Mouse (Mus musculus): Measurements from ENCODE around the gene Ctdsp1.
A peak's percentile ranks its signal among the peaks of the same experiment; 100 is the strongest.

The Ctdsp1 gene

GRCm38 (mm10) chr1:74390924-74391748 is at the start of gene Ctdsp1:
TSS of gene Ctdsp1 (plus strand) at chr1:74391509.
- DNase-seq (ENCODE audit: low spot score in 2 of 2), result peak; percentile 91

- DNase-seq (ENCODE audit: low spot score in 2 of 2), result no peak
These were observed 49.4 kb upstream of the Ctdsp1 start for GRCm38 (mm10) chr1:74341898-74342297.

- DNase-seq (ENCODE audit: low spot score in 2 of 2), result no peak
These were observed 49.0 kb upstream of the Ctdsp1 start for GRCm38 (mm10) chr1:74342308-74342707.

- no peak for DNase-seq (ENCODE audit: low spot score in 2 of 2)
These were observed 48.1 kb upstream of the Ctdsp1 start for GRCm38 (mm10) chr1:74343161-74343560.

- DNase-seq (ENCODE audit: low spot score in 2 of 2), result no peak
These were observed 47.0 kb upstream of the Ctdsp1 start for GRCm38 (mm10) chr1:74344163-74344916.

GRCm38 (mm10) chr1:74351185-74351769 is 40.0 kb upstream of the Ctdsp1 start:
- DNase-seq (ENCODE audit: low spot score in 2 of 2), result no peak

GRCm38 (mm10) chr1:74352532-74353096 is 38.7 kb upstream of the Ctdsp1 start:
- no peak for DNase-seq (ENCODE audit: low spot score in 2 of 2)

GRCm38 (mm10) chr1:74353453-74354229 is 37.7 kb upstream of the Ctdsp1 start:
- DNase-seq (ENCODE audit: low spot score in 2 of 2), result no peak

- no peak for DNase-seq (ENCODE audit: low spot score in 2 of 2)
These were observed 33.8 kb upstream of the Ctdsp1 start for GRCm38 (mm10) chr1:74357531-74357930.

- DNase-seq (ENCODE audit: low spot score in 2 of 2), result no peak
These were observed 31.3 kb upstream of the Ctdsp1 start for GRCm38 (mm10) chr1:74359952-74360517.

- DNase-seq (ENCODE audit: low spot score in 2 of 2), result peak; percentile 35 to 45
These were observed 29.5 kb upstream of the Ctdsp1 start, which contains the start of gene Catip for GRCm38 (mm10) chr1:74361812-74362211. TSS of gene Catip (plus strand) at chr1:74362108.

GRCm38 (mm10) chr1:74362325-74363229 is 28.7 kb upstream of the Ctdsp1 start:
- no peak for DNase-seq (ENCODE audit: low spot score in 2 of 2)

- DNase-seq (ENCODE audit: low spot score in 2 of 2), result no peak
These were observed 27.9 kb upstream of the Ctdsp1 start for GRCm38 (mm10) chr1:74363437-74363836.

GRCm38 (mm10) chr1:74364270-74364669 is 27.0 kb upstream of the Ctdsp1 start:
- no peak for DNase-seq (ENCODE audit: low spot score in 2 of 2)

- DNase-seq (ENCODE audit: low spot score in 2 of 2), result peak in 1 of 2 experiments; percentile 28
These were observed 23.2 kb upstream of the Ctdsp1 start for GRCm38 (mm10) chr1:74367886-74368645.

- DNase-seq (ENCODE audit: low spot score in 2 of 2), result no peak
These were observed 21.3 kb upstream of the Ctdsp1 start for GRCm38 (mm10) chr1:74370040-74370439.

- no peak for DNase-seq (ENCODE audit: low spot score in 2 of 2)
These were observed 17.9 kb upstream of the Ctdsp1 start for GRCm38 (mm10) chr1:74373372-74373771.

GRCm38 (mm10) chr1:74374980-74375379 is 16.3 kb upstream of the Ctdsp1 start, which contains the start of gene Slc11a1:
TSS of gene Slc11a1 (plus strand) at chr1:74375195.
- no peak for DNase-seq (ENCODE audit: low spot score in 2 of 2)

GRCm38 (mm10) chr1:74375561-74375960 is 15.7 kb upstream of the Ctdsp1 start:
- DNase-seq (ENCODE audit: low spot score in 2 of 2), result no peak

Measured in natural killer cell, adult 2 months (primary cell).